Mouse (Mus musculus): Measurements from ENCODE around the gene Fryl. TPM values are rescaled to one million over a fixed set of nuclear protein-coding genes. Genes with fewer than 3 reads are reported as not detected.

Gene Fryl
- polyA plus RNA-seq, 1 experiment from 2014 or later = 48.0 TPM

GRCm38 (mm10) chr5:73210127-73210970, 46.1 kb downstream of the Fryl start:
- Histone ChIP-seq H3K9me3 (ENCODE audit: control insufficient read depth, low read length) (no peaks in the 10 kb centered on the region), H3K9ac (ENCODE audit: low read length) (no peak overlapping the region), H3K4me2 (ENCODE audit: low read depth, low read length, severe bottlenecking) (no peak overlapping the region), H3K4me1 (replicated peaks; ENCODE audit: control insufficient read depth, insufficient read depth, low read length) (no peaks in the 10 kb centered on the region; the same call in 1 of the 2 replicates), H3K27ac (ENCODE audit: low read depth, low read length) (no peak overlapping the region), H3K36me3 (ENCODE audit: control insufficient read depth, insufficient read depth, low read length) (no peaks in the 10 kb centered on the region; the same call in 1 of the 2 replicates), H3K4me3 (ENCODE audit: low read depth, low read length) (no peak overlapping the region), H3K27me3 (ENCODE audit: control insufficient read depth, insufficient read depth, low read length) (no peaks in the 10 kb centered on the region)
- ATAC-seq (replicated peaks; ENCODE audit: low FRiP score) (no peak), DNase-seq (ENCODE audit: low spot score) (no peak)
- 89% methylated on average over 22 of the region's 22 CpGs for WGBS

GRCm38 (mm10) chr5:73209201-73210096, 47.0 kb downstream of the Fryl start:
- Histone ChIP-seq H3K9me3 (ENCODE audit: control insufficient read depth, low read length) (no peaks in the 10 kb centered on the region), H3K4me3 (ENCODE audit: low read depth, low read length) (no peak overlapping the region), H3K4me2 (ENCODE audit: low read depth, low read length, severe bottlenecking) (no peak overlapping the region), H3K9ac (ENCODE audit: low read length) (no peak overlapping the region), H3K4me1 (replicated peaks; ENCODE audit: control insufficient read depth, insufficient read depth, low read length) (no peaks in the 10 kb centered on the region; the same call in 1 of the 2 replicates), H3K27me3 (ENCODE audit: control insufficient read depth, insufficient read depth, low read length) (no peaks in the 10 kb centered on the region), H3K27ac (ENCODE audit: low read depth, low read length) (peak overlapping the region; percentile 57; the same call in 1 of the 2 replicates), H3K36me3 (ENCODE audit: control insufficient read depth, insufficient read depth, low read length) (no peaks in the 10 kb centered on the region; the same call in 1 of the 2 replicates)
- 62% methylated on average over 20 of the region's 20 CpGs for WGBS
- no peak for DNase-seq (ENCODE audit: low spot score)
- ATAC-seq (replicated peaks; ENCODE audit: low FRiP score) = peak; percentile 61; the same call in 1 of the 2 replicates

- no peak overlapping the region for H3K4me3 ChIP-seq (ENCODE audit: low read depth, low read length)
- H3K27ac ChIP-seq (ENCODE audit: low read depth, low read length) = no peak overlapping the region
- H3K36me3 ChIP-seq (ENCODE audit: control insufficient read depth, insufficient read depth, low read length) = no peaks in the 10 kb centered on the region; the same call in 1 of the 2 replicates
- H3K9ac ChIP-seq (ENCODE audit: low read length) = no peak overlapping the region
- H3K9me3 ChIP-seq (ENCODE audit: control insufficient read depth, low read length) = no peaks in the 10 kb centered on the region
- no peak overlapping the region for H3K4me2 ChIP-seq (ENCODE audit: low read depth, low read length, severe bottlenecking)
- DNase-seq (ENCODE audit: low spot score) = no peak
- no peaks in the 10 kb centered on the region; the same call in 1 of the 2 replicates for H3K4me1 ChIP-seq (replicated peaks; ENCODE audit: control insufficient read depth, insufficient read depth, low read length)
- no peaks in the 10 kb centered on the region for H3K27me3 ChIP-seq (ENCODE audit: control insufficient read depth, insufficient read depth, low read length)
- ATAC-seq (replicated peaks; ENCODE audit: low FRiP score) = 0 out of 2 replicates have a peak, but pooled peaks have one; percentile 21
- 74% methylated on average over 6 of the region's 6 CpGs for WGBS
These were observed 47.8 kb downstream of the Fryl start for GRCm38 (mm10) chr5:73208645-73209044.

- no peak overlapping the region for H3K4me3 ChIP-seq (ENCODE audit: low read depth, low read length)
- no peak for ATAC-seq (replicated peaks; ENCODE audit: low FRiP score)
These were observed 49.7 kb downstream of the Fryl start for GRCm38 (mm10) chr5:73206722-73207121.

GRCm38 (mm10) chr5:73205996-73206629, 50.3 kb downstream of the Fryl start:
- Histone ChIP-seq H3K36me3 (ENCODE audit: control insufficient read depth, insufficient read depth, low read length) (no peaks in the 10 kb centered on the region), H3K27me3 (ENCODE audit: control insufficient read depth, insufficient read depth, low read length) (no peaks in the 10 kb centered on the region), H3K9me3 (ENCODE audit: control insufficient read depth, low read length) (no peaks in the 10 kb centered on the region), H3K4me1 (replicated peaks; ENCODE audit: control insufficient read depth, insufficient read depth, low read length) (no peaks in the 10 kb centered on the region; the same call in 1 of the 2 replicates), H3K4me2 (ENCODE audit: low read depth, low read length, severe bottlenecking) (no peak overlapping the region), H3K4me3 (ENCODE audit: low read depth, low read length) (no peak overlapping the region), H3K9ac (ENCODE audit: low read length) (no peak overlapping the region), H3K27ac (ENCODE audit: low read depth, low read length) (no peak overlapping the region)
- no peak for ATAC-seq (replicated peaks; ENCODE audit: low FRiP score)
- no peak for DNase-seq (ENCODE audit: low spot score)
- WGBS = 88% methylated on average over 8 of the region's 8 CpGs

More at GRCm38 (mm10) chr5:73206722-73207121, 49.7 kb downstream of the Fryl start:
- Histone ChIP-seq H3K9me3 (ENCODE audit: control insufficient read depth, low read length) (no peaks in the 10 kb centered on the region), H3K4me2 (ENCODE audit: low read depth, low read length, severe bottlenecking) (no peak overlapping the region), H3K36me3 (ENCODE audit: control insufficient read depth, insufficient read depth, low read length) (no peaks in the 10 kb centered on the region), H3K27ac (ENCODE audit: low read depth, low read length) (no peak overlapping the region), H3K9ac (ENCODE audit: low read length) (no peak overlapping the region), H3K27me3 (ENCODE audit: control insufficient read depth, insufficient read depth, low read length) (no peaks in the 10 kb centered on the region), H3K4me1 (replicated peaks; ENCODE audit: control insufficient read depth, insufficient read depth, low read length) (no peaks in the 10 kb centered on the region; the same call in 1 of the 2 replicates)
- 92% methylated on average over 9 of the region's 9 CpGs for WGBS
- DNase-seq (ENCODE audit: low spot score) = no peak

- 91% methylated on average over 3 of the region's 3 CpGs for WGBS
These were observed 51.4 kb downstream of the Fryl start for GRCm38 (mm10) chr5:73205050-73205449.

GRCm38 (mm10) chr5:73202498-73202897, 53.9 kb downstream of the Fryl start:
- H3K27ac ChIP-seq (ENCODE audit: low read depth, low read length) = no peak overlapping the region
- WGBS = 94% methylated on average over 6 of the region's 6 CpGs
- no peak for ATAC-seq (replicated peaks; ENCODE audit: low FRiP score)
- H3K27me3 ChIP-seq (ENCODE audit: control insufficient read depth, insufficient read depth, low read length) = no peaks in the 10 kb centered on the region
- no peaks in the 10 kb centered on the region for H3K36me3 ChIP-seq (ENCODE audit: control insufficient read depth, insufficient read depth, low read length)
- H3K9me3 ChIP-seq (ENCODE audit: control insufficient read depth, low read length) = no peaks in the 10 kb centered on the region; the same call in 1 of the 2 replicates
- no peak overlapping the region for H3K4me2 ChIP-seq (ENCODE audit: low read depth, low read length, severe bottlenecking)
- H3K4me3 ChIP-seq (ENCODE audit: low read depth, low read length) = no peak overlapping the region
- H3K4me1 ChIP-seq (replicated peaks; ENCODE audit: control insufficient read depth, insufficient read depth, low read length) = no peaks in the 10 kb centered on the region
- no peak for DNase-seq (ENCODE audit: low spot score)
- no peak overlapping the region for H3K9ac ChIP-seq (ENCODE audit: low read length)

More at GRCm38 (mm10) chr5:73205050-73205449, 51.4 kb downstream of the Fryl start:
- no peak overlapping the region for H3K27ac ChIP-seq (ENCODE audit: low read depth, low read length)
- no peak for ATAC-seq (replicated peaks; ENCODE audit: low FRiP score)
- no peak overlapping the region for H3K9ac ChIP-seq (ENCODE audit: low read length)
- no peak for DNase-seq (ENCODE audit: low spot score)
- H3K36me3 ChIP-seq (ENCODE audit: control insufficient read depth, insufficient read depth, low read length) = no peaks in the 10 kb centered on the region
- H3K4me2 ChIP-seq (ENCODE audit: low read depth, low read length, severe bottlenecking) = no peak overlapping the region
- no peaks in the 10 kb centered on the region for H3K9me3 ChIP-seq (ENCODE audit: control insufficient read depth, low read length)
- no peaks in the 10 kb centered on the region; the same call in 1 of the 2 replicates for H3K4me1 ChIP-seq (replicated peaks; ENCODE audit: control insufficient read depth, insufficient read depth, low read length)
- no peaks in the 10 kb centered on the region for H3K27me3 ChIP-seq (ENCODE audit: control insufficient read depth, insufficient read depth, low read length)
- H3K4me3 ChIP-seq (ENCODE audit: low read depth, low read length) = no peak overlapping the region

GRCm38 (mm10) chr5:73202077-73202476, 54.3 kb downstream of the Fryl start:
- no peaks in the 10 kb centered on the region; the same call in 1 of the 2 replicates for H3K9me3 ChIP-seq (ENCODE audit: control insufficient read depth, low read length)
- H3K27ac ChIP-seq (ENCODE audit: low read depth, low read length) = no peak overlapping the region
- H3K4me2 ChIP-seq (ENCODE audit: low read depth, low read length, severe bottlenecking) = no peak overlapping the region
- H3K27me3 ChIP-seq (ENCODE audit: control insufficient read depth, insufficient read depth, low read length) = no peaks in the 10 kb centered on the region
- no peak overlapping the region for H3K9ac ChIP-seq (ENCODE audit: low read length)
- no peak overlapping the region for H3K4me3 ChIP-seq (ENCODE audit: low read depth, low read length)
- no peaks in the 10 kb centered on the region for H3K36me3 ChIP-seq (ENCODE audit: control insufficient read depth, insufficient read depth, low read length)
- no peak for DNase-seq (ENCODE audit: low spot score)
- no peaks in the 10 kb centered on the region for H3K4me1 ChIP-seq (replicated peaks; ENCODE audit: control insufficient read depth, insufficient read depth, low read length)
- no peak for ATAC-seq (replicated peaks; ENCODE audit: low FRiP score)
- 90% methylated on average over 8 of the region's 8 CpGs for WGBS

All from forebrain, embryonic 11.5 days (tissue).